Mouse (Mus musculus) heart, postnatal 25 days (tissue): ENCODE measurements around the gene Prdm9. TPM values are rescaled to one million over a fixed set of nuclear protein-coding genes. Genes with fewer than 3 reads are reported as not detected.
"Not testable (repeated sequence)": the region's sequence is repeated elsewhere in the genome, so short reads cannot be mapped to it uniquely, and the experiment has no call there.

Experiments used
- DNase-seq: peaks from one replicate; pipeline ENCODE4 v3.0.0; 2022; ENCODE audit warnings: low spot score
- intact Hi-C: fragments of 180-260 bp; cut with DNase I; formaldehyde crosslinking; loops from one replicate; pipeline ENCODE4 v1.15.1; 2025
- total RNA-seq, 2 experiments: library from RNA; stranded (reverse); gene quantifications; 2 replicates each; pipeline ENCODE4 v1.2.3; 2021

The Prdm9 gene
- 1 to 10 TPM; 2.4 to 2.6 TPM for total RNA-seq

GRCm38 (mm10) chr17:15564014-15564927 lies at the start of gene Prdm9:
Gene Prdm9 (minus strand): TSS chr17:15564354.
- intact Hi-C loops = loop anchor here (5.0 kb wide), 1 partner anchor 37 kb away; the partner anchor contains the start of gene Pdcd2
- DNase-seq = peak; percentile 99

GRCm38 (mm10) chr17:15599496-15599895 lies 35.3 kb upstream of the Prdm9 start:
- no peak for DNase-seq
- intact Hi-C loops = no loop called here

- intact Hi-C loops = no loop called here
- DNase-seq = no peak
Observed at GRCm38 (mm10) chr17:15591216-15591881, 27.2 kb upstream of the Prdm9 start.

- intact Hi-C loops = loop anchor here (5.0 kb wide), 1 partner anchor 134 kb away; no protein-coding TSS in a partner anchor
Observed at GRCm38 (mm10) chr17:15588116-15588515, 24.0 kb upstream of the Prdm9 start.

DNA sequence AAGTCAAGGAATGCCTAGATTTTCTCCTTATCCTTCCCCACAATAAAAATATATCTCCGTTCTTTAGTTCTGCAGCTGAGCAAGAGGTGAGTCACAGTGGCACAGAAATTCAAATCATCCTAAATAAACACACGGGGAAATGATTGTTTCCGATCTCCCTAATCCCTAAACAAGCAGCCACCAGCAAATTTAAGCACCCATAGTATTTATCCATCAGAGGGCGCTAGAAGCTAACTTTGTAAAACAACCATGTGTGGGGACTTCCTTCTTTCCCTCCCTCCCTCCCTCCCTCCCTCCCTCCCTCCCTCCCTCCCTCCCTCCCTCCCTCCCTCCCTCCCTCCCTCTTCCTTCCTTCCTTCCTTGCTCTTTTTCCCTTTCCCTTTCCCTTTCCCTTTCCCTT lies 21.5 kb upstream of the Prdm9 start:
- intact Hi-C loops = loop anchor here (5.0 kb wide), 1 partner anchor 137 kb away; no protein-coding TSS in a partner anchor
- DNase-seq = no peak

More at GRCm38 (mm10) chr17:15588116-15588515, 24.0 kb upstream of the Prdm9 start:
- no peak for DNase-seq

GRCm38 (mm10) chr17:15583071-15583470 lies 18.9 kb upstream of the Prdm9 start:
- intact Hi-C loops = no loop called here
- DNase-seq = no peak

DNA sequence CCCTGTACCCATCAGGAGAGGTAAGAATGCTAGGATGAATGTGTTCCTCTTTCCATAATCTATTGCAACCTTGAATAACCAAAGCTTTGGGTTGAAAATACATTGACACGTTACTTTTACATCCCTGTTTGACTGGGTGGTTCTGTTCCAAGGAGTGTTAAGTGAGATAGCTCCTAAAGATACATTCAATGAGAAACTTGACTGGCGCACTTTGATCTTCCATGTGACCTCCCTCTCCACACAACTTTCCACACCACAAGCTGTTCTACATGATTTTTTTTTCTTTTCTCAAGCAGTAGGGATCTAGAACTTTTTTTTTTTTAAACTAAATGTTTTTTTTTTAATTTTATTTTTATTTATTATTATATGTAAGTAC lies 15.9 kb upstream of the Prdm9 start:
- intact Hi-C loops = no loop called here
- no peak for DNase-seq

- intact Hi-C loops = no loop called here
- DNase-seq = no peak
Observed at GRCm38 (mm10) chr17:15579410-15580071, 15.4 kb upstream of the Prdm9 start.

- intact Hi-C loops = no loop called here
- DNase-seq = peak; percentile 19
Observed at GRCm38 (mm10) chr17:15577291-15577694, 13.1 kb upstream of the Prdm9 start.

DNA sequence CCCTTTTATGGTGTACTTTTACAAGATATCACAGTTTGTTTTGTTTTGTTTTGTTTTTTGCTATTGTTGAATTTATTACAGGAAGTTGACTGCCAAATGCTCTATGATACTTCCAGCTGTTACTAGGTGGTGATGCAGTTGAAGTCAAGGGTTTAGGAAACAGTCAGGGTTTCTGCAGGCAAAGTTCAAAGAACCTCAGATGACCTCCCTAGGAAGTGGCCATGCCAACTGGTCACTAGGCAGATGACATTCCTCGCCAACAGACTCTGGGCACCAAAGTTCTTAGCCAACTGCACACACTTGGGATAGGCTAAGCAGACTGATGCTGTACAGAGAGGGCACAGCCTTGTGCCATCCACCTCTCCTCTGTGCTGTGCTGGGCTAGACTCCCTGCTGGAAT lies 10.9 kb upstream of the Prdm9 start:
- intact Hi-C loops = no loop called here
- DNase-seq = no peak

GRCm38 (mm10) chr17:15566908-15567307 lies 2.8 kb upstream of the Prdm9 start:
- intact Hi-C loops = loop anchor here (5.0 kb wide), 1 partner anchor 135 kb away; the partner anchor contains the start of gene Chd1

GRCm38 (mm10) chr17:15564928-15565300 lies 760 bp upstream of the Prdm9 start:
- intact Hi-C loops = loop anchor here (5.0 kb wide), 2 partner anchors 38 to 137 kb away; partner anchors contain the start of genes Chd1 and Pdcd2
- DNase-seq = no peak

More at GRCm38 (mm10) chr17:15566908-15567307, 2.8 kb upstream of the Prdm9 start:
- DNase-seq = no peak

GRCm38 (mm10) chr17:15559946-15560345 lies 4.2 kb downstream of the Prdm9 start:
- no peak for DNase-seq
- intact Hi-C loops = loop anchor here (5.0 kb wide), 1 partner anchor 33 kb away; the partner anchor contains the start of gene Pdcd2

- no peak for DNase-seq
- intact Hi-C loops = no loop called here
Observed at GRCm38 (mm10) chr17:15549713-15550112, 14.4 kb downstream of the Prdm9 start.

GRCm38 (mm10) chr17:15546440-15546839 lies 17.7 kb downstream of the Prdm9 start:
- no peak for DNase-seq
- intact Hi-C loops = no loop called here

DNA sequence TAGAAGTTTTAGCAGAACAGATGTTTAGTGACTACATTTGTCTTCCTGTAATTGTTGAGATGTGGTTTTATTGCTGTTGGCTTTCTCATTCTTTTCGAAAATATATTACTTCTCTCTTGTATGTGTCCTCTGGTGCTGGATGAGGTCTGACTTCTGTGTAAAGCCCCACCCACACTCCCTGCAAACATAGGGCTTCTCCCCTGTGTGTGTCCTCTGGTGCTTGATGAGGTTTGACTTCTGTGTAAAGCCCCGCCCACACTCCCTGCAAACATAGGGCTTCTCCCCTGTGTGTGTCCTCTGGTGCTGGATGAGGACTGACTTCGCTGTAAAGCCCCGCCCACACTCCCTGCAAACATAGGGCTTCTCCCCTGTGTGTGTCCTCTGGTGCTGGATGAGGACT lies 20.3 kb downstream of the Prdm9 start:
- DNase-seq, intact Hi-C loops: not testable (repeated sequence)

DNA sequence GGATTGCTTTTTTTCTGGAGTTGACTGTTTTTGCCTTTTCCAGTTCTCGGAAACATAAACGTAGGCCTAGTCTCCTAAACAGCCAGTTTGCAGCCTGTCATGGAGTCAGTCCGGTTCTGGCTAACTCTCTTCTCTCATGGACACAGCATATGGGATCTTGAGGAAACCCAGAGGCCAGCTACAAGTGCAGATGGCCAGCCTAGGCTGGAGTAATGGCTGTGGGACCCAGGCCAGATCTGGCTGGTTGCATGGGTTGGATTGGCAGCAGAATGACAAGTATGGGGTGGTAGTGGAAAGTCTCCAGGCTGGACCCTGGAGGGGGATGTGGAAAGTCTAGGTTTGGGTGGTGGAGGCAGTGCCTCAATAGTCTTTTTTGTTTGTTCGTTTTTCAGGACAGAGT lies 23.8 kb downstream of the Prdm9 start:
- intact Hi-C loops = no loop called here
- DNase-seq = no peak

DNA sequence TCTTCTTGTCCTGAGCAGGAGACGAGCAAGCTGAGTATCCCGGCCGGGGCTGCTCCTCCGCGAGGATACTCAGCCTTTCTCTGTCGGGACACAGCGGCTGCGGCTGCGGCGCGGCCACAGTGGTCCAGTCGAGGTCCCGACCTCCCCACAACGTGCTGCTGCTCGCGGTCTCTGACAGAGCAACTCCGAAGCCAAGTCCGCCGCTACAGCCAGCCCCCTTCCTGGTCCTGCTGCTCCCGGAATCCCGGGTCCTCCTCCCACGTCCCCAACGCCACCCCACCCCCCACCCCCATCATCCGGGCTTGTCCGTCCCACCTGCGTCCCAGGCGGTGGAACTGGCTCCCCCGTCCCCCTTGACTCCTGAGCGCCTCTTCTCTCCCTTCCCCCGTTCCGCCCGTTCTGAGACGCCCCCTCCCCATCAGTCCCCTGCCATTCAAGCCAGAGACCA lies 27.7 kb downstream of the Prdm9 start:
- intact Hi-C loops = no loop called here
- no peak for DNase-seq

DNA sequence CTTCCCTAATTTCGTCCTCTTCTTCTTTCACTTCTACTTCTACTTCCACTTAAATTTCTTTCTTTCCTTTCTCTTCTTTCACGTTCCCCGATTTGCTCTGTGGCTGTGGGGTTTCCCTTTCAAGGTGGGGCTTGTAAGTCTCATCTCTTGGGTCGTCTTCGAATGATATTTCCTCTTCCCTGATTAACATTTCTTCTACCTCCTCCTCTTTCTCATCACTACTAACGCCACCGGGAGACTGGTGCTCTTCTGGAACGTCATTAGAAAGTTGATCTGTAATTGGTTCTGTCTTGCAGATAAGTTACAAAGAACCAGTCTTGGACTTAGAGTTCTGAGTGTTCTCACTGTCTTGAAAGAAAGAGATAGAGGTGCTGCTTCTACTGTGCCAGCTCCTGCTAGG lies 28.2 kb downstream of the Prdm9 start:
- intact Hi-C loops = no loop called here
- no peak for DNase-seq

DNA sequence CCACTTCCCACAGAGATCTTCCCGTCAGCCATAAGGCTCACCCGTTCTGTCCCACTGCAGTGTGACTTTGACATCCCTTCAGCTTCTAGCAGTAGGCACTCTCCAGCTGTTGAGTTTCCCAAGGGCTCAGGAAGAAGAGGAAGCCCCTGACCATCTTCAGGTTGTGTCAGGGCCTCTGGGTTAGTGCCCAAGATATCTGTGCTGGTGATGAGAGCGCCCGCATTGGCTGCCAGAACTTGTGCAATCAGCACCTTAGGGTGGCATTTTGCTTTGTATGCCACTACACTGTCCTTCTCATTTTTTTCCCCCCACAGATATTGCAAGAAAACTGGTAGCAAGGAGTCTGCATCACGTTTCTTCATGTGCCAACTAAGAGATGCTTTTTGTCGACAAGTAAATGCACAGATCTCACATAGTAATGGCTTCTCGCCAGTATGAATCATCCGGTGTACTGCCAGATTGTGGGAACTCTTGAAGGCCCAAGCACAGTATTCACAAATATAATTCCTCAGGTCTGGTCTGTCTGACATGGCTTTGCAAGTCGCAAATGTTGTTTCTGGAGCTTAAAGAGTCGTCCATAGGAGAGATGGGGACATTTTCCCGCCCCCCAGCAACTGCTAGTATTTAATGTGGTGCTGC lies 28.9 kb downstream of the Prdm9 start:
- intact Hi-C loops = no loop called here
- no peak for DNase-seq
